Mouse (Mus musculus) spleen, adult 10 weeks (tissue): ENCODE results near the gene Flg. TPM values are rescaled to one million over a fixed set of nuclear protein-coding genes. Genes with fewer than 3 reads are reported as not detected.

Experiments
- polyA plus RNA-seq: library from polyadenylated mRNA; stranded (reverse); fragments of 350-450 nt; fragmentation: Illumina TruSeq; extraction: RNeasy Lipid Tissue Mini Kit (QIAGEN cat#74804); gene quantifications from one replicate; pipeline ENCODE4 v1.2.3, GENCODE M21; 2015; ENCODE audit warnings: low replicate concordance; ENCODE audit not compliant: insufficient read depth

Gene Flg
- polyA plus RNA-seq: not detected

DNA sequence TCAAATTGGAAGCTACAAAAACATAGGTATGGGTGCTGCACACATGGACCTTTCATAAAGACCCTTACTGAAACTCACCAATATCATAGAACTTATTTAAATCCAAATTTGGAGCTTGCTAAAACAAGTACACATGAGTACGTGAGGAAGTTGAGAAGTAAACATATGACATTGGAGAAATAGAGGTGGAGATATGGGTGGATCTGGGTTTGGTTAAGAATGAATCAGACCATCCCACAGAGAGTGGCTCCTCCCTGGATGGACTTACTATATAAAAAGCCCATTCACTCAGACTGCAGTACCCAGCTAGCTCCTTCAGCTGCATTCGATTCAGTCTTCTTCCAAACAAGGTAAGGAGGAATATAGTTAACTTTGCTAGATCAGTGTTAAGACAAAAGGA, at the start of gene Flg:
TSS of gene Flg (plus strand) at position 301 of the 400 bp plus-strand sequence.

DNA sequence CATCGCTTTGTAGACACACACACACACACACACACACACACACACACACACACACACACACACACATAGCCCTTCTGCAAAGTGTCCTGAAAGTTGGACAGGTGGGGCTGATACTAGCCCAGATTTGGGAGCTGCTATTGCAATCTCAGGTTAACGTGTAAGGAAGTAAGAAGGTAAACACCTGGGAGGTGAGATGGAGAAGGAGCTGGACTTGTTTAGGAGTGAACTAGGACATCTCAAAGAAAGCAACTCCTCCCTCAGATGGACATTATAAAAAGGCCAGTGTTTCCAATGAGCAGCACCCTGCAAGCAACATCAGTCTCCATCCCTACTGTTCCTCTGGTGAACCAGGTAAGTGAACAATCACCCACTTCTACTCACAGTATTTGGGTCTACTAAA, 46.1 kb downstream of the Flg start, which contains the start of gene Hrnr:
TSS of gene Hrnr (plus strand) at position 301 of the 400 bp plus-strand sequence.

Other genes with a start within 250 kb of the Flg start
- gene Gm4858, start 204.7 kb upstream of the Flg start, polyA plus RNA-seq: not detected
- not detected for gene Crnn, start 128.7 kb upstream of the Flg start, polyA plus RNA-seq
- gene Flg2, start 76.2 kb upstream of the Flg start, polyA plus RNA-seq: not detected
- not detected for gene Hrnr, start 46.2 kb downstream of the Flg start, polyA plus RNA-seq
- not detected for gene Rptn, start 120.2 kb downstream of the Flg start, polyA plus RNA-seq
- gene Tchh, start 168.8 kb downstream of the Flg start, polyA plus RNA-seq: not detected
- not detected for gene Tchhl1, start 195.2 kb downstream of the Flg start, polyA plus RNA-seq
- gene S100a11, start 247.0 kb downstream of the Flg start, polyA plus RNA-seq: 965 TPM